Mouse (Mus musculus) bone marrow macrophage, adult 2 months (primary cell): ENCODE measurements around the gene Mpped2. TPM values are rescaled to one million over a fixed set of nuclear protein-coding genes. Genes with fewer than 3 reads are reported as not detected.

Experiments used
- H3K27ac ChIP-seq: 2 replicates; pipeline ENCODE4 v1.5.1; 2012; ENCODE audit warnings: low read depth, low read length; ENCODE audit not compliant: insufficient read depth
- H3K4me1 ChIP-seq: 2 replicates; pipeline ENCODE4 v1.6.1; 2012; ENCODE audit warnings: low read length; ENCODE audit not compliant: control insufficient read depth, insufficient read depth
- H3K4me3 ChIP-seq: 2 replicates; pipeline ENCODE4 v1.5.1; 2012; ENCODE audit warnings: mild to moderate bottlenecking, low read length, moderate library complexity; ENCODE audit not compliant: insufficient read depth
- CTCF ChIP-seq: IDR thresholded peaks from 2 replicates; pipeline ENCODE4 v1.5.1; 2012; ENCODE audit warnings: low read depth, mild to moderate bottlenecking, low read length, moderate library complexity
- POLR2A ChIP-seq: IDR thresholded peaks from 2 replicates; pipeline ENCODE4 v1.6.1; 2012; ENCODE audit warnings: mild to moderate bottlenecking, low read depth, low read length, borderline replicate concordance
- polyA plus RNA-seq: library from polyadenylated mRNA; stranded (reverse); fragments of >200 nt; gene quantifications from 2 replicates; pipeline ENCODE4 v1.2.4, GENCODE M21; 2012; ENCODE audit not compliant: missing spikeins, insufficient read depth, insufficient read length

Gene Mpped2
- polyA plus RNA-seq, 1 experiment: not detected

- TF ChIP-seq CTCF (no peak), POLR2A (no peak)
- Histone ChIP-seq H3K4me3 (no peak overlapping the region), H3K4me1 (no peaks in the 10 kb centered on the region), H3K27ac (no peak overlapping the region)
Measured at GRCm38 (mm10) chr2:106789694-106790328, 96.7 kb downstream of the Mpped2 start.

GRCm38 (mm10) chr2:106790329-106790701, 97.2 kb downstream of the Mpped2 start:
- Histone ChIP-seq H3K4me1 (no peaks in the 10 kb centered on the region), H3K4me3 (no peak overlapping the region), H3K27ac (no peak overlapping the region)
- TF ChIP-seq CTCF (no peak), POLR2A (no peak)

- Histone ChIP-seq H3K4me3 (no peak overlapping the region), H3K27ac (no peak overlapping the region), H3K4me1 (no peaks in the 10 kb centered on the region)
- TF ChIP-seq POLR2A: no peak
- TF ChIP-seq CTCF: no peak
Measured at GRCm38 (mm10) chr2:106796246-106796645, 103.2 kb downstream of the Mpped2 start.

- H3K4me1 ChIP-seq: no peaks in the 10 kb centered on the region
- TF ChIP-seq CTCF (no peak), POLR2A (no peak)
Measured at GRCm38 (mm10) chr2:106797855-106798254, 104.8 kb downstream of the Mpped2 start.

GRCm38 (mm10) chr2:106798824-106799223, 105.8 kb downstream of the Mpped2 start:
- H3K4me3 ChIP-seq: no peak overlapping the region
- H3K27ac ChIP-seq: no peak overlapping the region
- no peaks in the 10 kb centered on the region for H3K4me1 ChIP-seq
- TF ChIP-seq POLR2A: no peak
- no peak for TF ChIP-seq CTCF

More at GRCm38 (mm10) chr2:106797855-106798254, 104.8 kb downstream of the Mpped2 start:
- Histone ChIP-seq H3K4me3 (no peak overlapping the region), H3K27ac (no peak overlapping the region)

- Histone ChIP-seq H3K4me1 (no peaks in the 10 kb centered on the region), H3K27ac (no peak overlapping the region), H3K4me3 (no peak overlapping the region)
- TF ChIP-seq CTCF: no peak
- no peak for TF ChIP-seq POLR2A
Measured at GRCm38 (mm10) chr2:106815898-106816297, 122.8 kb downstream of the Mpped2 start.

GRCm38 (mm10) chr2:106821292-106821691, 128.2 kb downstream of the Mpped2 start:
- Histone ChIP-seq H3K4me1 (no peaks in the 10 kb centered on the region), H3K27ac (no peak overlapping the region), H3K4me3 (no peak overlapping the region)
- no peak for TF ChIP-seq CTCF
- TF ChIP-seq POLR2A: no peak

- no peaks in the 10 kb centered on the region for H3K4me1 ChIP-seq
- no peak overlapping the region for H3K4me3 ChIP-seq
- TF ChIP-seq CTCF (no peak), POLR2A (no peak)
- H3K27ac ChIP-seq: no peak overlapping the region
Measured at GRCm38 (mm10) chr2:106821883-106822282, 128.8 kb downstream of the Mpped2 start.

GRCm38 (mm10) chr2:106822540-106822939, 129.5 kb downstream of the Mpped2 start:
- Histone ChIP-seq H3K27ac (no peak overlapping the region), H3K4me3 (no peak overlapping the region), H3K4me1 (no peaks in the 10 kb centered on the region)
- TF ChIP-seq CTCF: no peak
- no peak for TF ChIP-seq POLR2A

- H3K27ac ChIP-seq: no peak overlapping the region
- TF ChIP-seq POLR2A (no peak), CTCF (no peak)
- no peak overlapping the region for H3K4me3 ChIP-seq
- no peaks in the 10 kb centered on the region for H3K4me1 ChIP-seq
Measured at GRCm38 (mm10) chr2:106825461-106825860, 132.4 kb downstream of the Mpped2 start.
